Mouse (Mus musculus): Measurements from ENCODE around the gene Zfp872. TPM values are rescaled to one million over a fixed set of nuclear protein-coding genes. Genes with fewer than 3 reads are reported as not detected.

The Zfp872 gene
- polyA plus RNA-seq, 1 experiment, result not detected

GRCm38 (mm10) chr9:22230556-22230955 lies 42.7 kb downstream of the Zfp872 start:
- no peak overlapping the region for H3K27ac ChIP-seq (ENCODE audit: insufficient read depth, low read depth, low read length)
- TF ChIP-seq CTCF (IDR thresholded peaks at IDR 0.05; ENCODE audit: insufficient read depth, low read depth, low read length), result no peak
- TF ChIP-seq POLR2A (IDR thresholded peaks at IDR 0.05; ENCODE audit: insufficient read depth, low read depth, low read length), result no peak
- no peak overlapping the region for H3K4me3 ChIP-seq (ENCODE audit: insufficient read depth, low read depth, low read length)
- no peaks in the 10 kb centered on the region for H3K4me1 ChIP-seq (ENCODE audit: control insufficient read depth, insufficient read depth, low read length)

GRCm38 (mm10) chr9:22240001-22240400 lies 52.1 kb downstream of the Zfp872 start:
- no peak for TF ChIP-seq POLR2A (IDR thresholded peaks at IDR 0.05; ENCODE audit: insufficient read depth, low read depth, low read length)
- no peak for TF ChIP-seq CTCF (IDR thresholded peaks at IDR 0.05; ENCODE audit: insufficient read depth, low read depth, low read length)
- Histone ChIP-seq H3K27ac (ENCODE audit: insufficient read depth, low read depth, low read length) (no peak overlapping the region), H3K4me3 (ENCODE audit: insufficient read depth, low read depth, low read length) (no peak overlapping the region), H3K4me1 (ENCODE audit: control insufficient read depth, insufficient read depth, low read length) (no peaks in the 10 kb centered on the region)
- WGBS, result 96% methylated on average over 4 of the region's 4 CpGs

GRCm38 (mm10) chr9:22244242-22244641 lies 56.4 kb downstream of the Zfp872 start:
- 95% methylated on average over 2 of the region's 2 CpGs for WGBS
- Histone ChIP-seq H3K4me3 (ENCODE audit: insufficient read depth, low read depth, low read length) (no peak overlapping the region), H3K27ac (ENCODE audit: insufficient read depth, low read depth, low read length) (no peak overlapping the region), H3K4me1 (ENCODE audit: control insufficient read depth, insufficient read depth, low read length) (no peaks in the 10 kb centered on the region)
- TF ChIP-seq POLR2A (IDR thresholded peaks at IDR 0.05; ENCODE audit: insufficient read depth, low read depth, low read length), result no peak
- no peak for TF ChIP-seq CTCF (IDR thresholded peaks at IDR 0.05; ENCODE audit: insufficient read depth, low read depth, low read length)

Other genes with a start within 250 kb of the Zfp872 start
- not detected in 2 replicates for gene Swsap1, start 232.3 kb upstream of the Zfp872 start, polyA plus RNA-seq (2012; ENCODE audit: insufficient read depth, insufficient read length, low replicate concordance, missing spikeins)
- gene Epor, start 224.6 kb upstream of the Zfp872 start, polyA plus RNA-seq (2012; ENCODE audit: insufficient read depth, insufficient read length, low replicate concordance, missing spikeins), result not detected in 2 replicates
- not detected in 2 replicates for gene Rgl3, start 198.6 kb upstream of the Zfp872 start, polyA plus RNA-seq (2012; ENCODE audit: insufficient read depth, insufficient read length, low replicate concordance, missing spikeins)
- not detected in 2 replicates for gene Ccdc151, start 185.5 kb upstream of the Zfp872 start, polyA plus RNA-seq (2012; ENCODE audit: insufficient read depth, insufficient read length, low replicate concordance, missing spikeins)
- not detected in 2 replicates for gene Prkcsh, start 185.3 kb upstream of the Zfp872 start, polyA plus RNA-seq (2012; ENCODE audit: insufficient read depth, insufficient read length, low replicate concordance, missing spikeins)
- gene Elavl3, start 136.1 kb upstream of the Zfp872 start, polyA plus RNA-seq (2012; ENCODE audit: insufficient read depth, insufficient read length, low replicate concordance, missing spikeins), result not detected in 2 replicates
- gene Gm49318, start 116.8 kb upstream of the Zfp872 start, polyA plus RNA-seq (2012; ENCODE audit: insufficient read depth, insufficient read length, low replicate concordance, missing spikeins), result not detected in 2 replicates
- not detected in 2 replicates for gene Zfp653, start 116.7 kb upstream of the Zfp872 start, polyA plus RNA-seq (2012; ENCODE audit: insufficient read depth, insufficient read length, low replicate concordance, missing spikeins)
- gene Ecsit, start 102.7 kb upstream of the Zfp872 start, polyA plus RNA-seq (2012; ENCODE audit: insufficient read depth, insufficient read length, low replicate concordance, missing spikeins), result not detected in 2 replicates
- not detected in 2 replicates for gene Cnn1, start 88.9 kb upstream of the Zfp872 start, polyA plus RNA-seq (2012; ENCODE audit: insufficient read depth, insufficient read length, low replicate concordance, missing spikeins)
- gene Elof1, start 70.9 kb upstream of the Zfp872 start, polyA plus RNA-seq (2012; ENCODE audit: insufficient read depth, insufficient read length, low replicate concordance, missing spikeins), result not detected in 2 replicates
- not detected in 2 replicates for gene Acp5, start 52.4 kb upstream of the Zfp872 start, polyA plus RNA-seq (2012; ENCODE audit: insufficient read depth, insufficient read length, low replicate concordance, missing spikeins)
- not detected in 2 replicates for gene Pigyl, start 31.2 kb upstream of the Zfp872 start, polyA plus RNA-seq (2012; ENCODE audit: insufficient read depth, insufficient read length, low replicate concordance, missing spikeins)
- not detected in 2 replicates for gene Zfp809, start 37.6 kb downstream of the Zfp872 start, polyA plus RNA-seq (2012; ENCODE audit: insufficient read depth, insufficient read length, low replicate concordance, missing spikeins)
- gene Zfp599, start 71.8 kb downstream of the Zfp872 start, polyA plus RNA-seq (2012; ENCODE audit: insufficient read depth, insufficient read length, low replicate concordance, missing spikeins), result not detected in 2 replicates
- not detected in 2 replicates for gene Zfp810, start 119.6 kb downstream of the Zfp872 start, polyA plus RNA-seq (2012; ENCODE audit: insufficient read depth, insufficient read length, low replicate concordance, missing spikeins)
- gene Anln, start 201.1 kb downstream of the Zfp872 start, polyA plus RNA-seq (2012; ENCODE audit: insufficient read depth, insufficient read length, low replicate concordance, missing spikeins), result not detected in 2 replicates
- not detected in 2 replicates for gene 9530077C05Rik, start 223.4 kb downstream of the Zfp872 start, polyA plus RNA-seq (2012; ENCODE audit: insufficient read depth, insufficient read length, low replicate concordance, missing spikeins)

Measured in olfactory bulb, adult 2 months (tissue).